Mouse (Mus musculus) neural tube, embryonic 14.5 days (tissue): ENCODE data around the gene Kxd1. TPM values are rescaled to one million over a fixed set of nuclear protein-coding genes. Genes with fewer than 3 reads are reported as not detected.

Experiments
- ATAC-seq: fragments of 200-750 bp; cut with Nextera tagmentation; 2 replicates; pipeline ENCODE4 v1.8.0; 2017; ENCODE audit warnings: low read depth, mild to moderate bottlenecking, moderate TSS enrichment, moderate library complexity
- H3K27ac ChIP-seq: fragments of 300-500 bp; sonication (generic); 2 replicates; pipeline ENCODE4 v1.5.1; 2014; ENCODE audit warnings: low read depth, mild to moderate bottlenecking, control low read depth, low read length, moderate library complexity, mixed read lengths
- H3K27me3 ChIP-seq: fragments of 300-500 bp; sonication (generic); 2 replicates; pipeline ENCODE4 v1.6.1; 2014; ENCODE audit warnings: low read length; ENCODE audit not compliant: control insufficient read depth, insufficient read depth
- H3K36me3 ChIP-seq: fragments of 300-500 bp; sonication (generic); 2 replicates; pipeline ENCODE4 v1.6.1; 2014; ENCODE audit warnings: low read length, mixed read lengths; ENCODE audit not compliant: control insufficient read depth, insufficient read depth
- H3K4me1 ChIP-seq: fragments of 300-500 bp; sonication (generic); 2 replicates; pipeline ENCODE4 v1.6.1; 2014; ENCODE audit warnings: low read length; ENCODE audit not compliant: control insufficient read depth, insufficient read depth
- H3K4me2 ChIP-seq: fragments of 300-500 bp; sonication (generic); 2 replicates; pipeline ENCODE4 v1.6.1; 2014; ENCODE audit warnings: mild to moderate bottlenecking, low read depth, low read length, control low read depth
- H3K4me3 ChIP-seq: fragments of 300-500 bp; sonication (generic); 2 replicates; pipeline ENCODE4 v1.5.1; 2014; ENCODE audit warnings: low read depth, low read length, control low read depth, mixed read lengths
- H3K9ac ChIP-seq: fragments of 300-500 bp; sonication (generic); replicated peaks from 2 replicates; pipeline ENCODE4 v1.6.1; 2014; ENCODE audit warnings: low read depth, mild to moderate bottlenecking, control low read depth, low read length, mixed read lengths
- H3K9me3 ChIP-seq: fragments of 300-500 bp; sonication (generic); 2 replicates; pipeline ENCODE4 v1.6.1; 2016; ENCODE audit warnings: low read length; ENCODE audit not compliant: control insufficient read depth
- WGBS: fragments of 180-500 bp; shearing (Covaris S2); extraction: QIAGEN DNeasy Blood & Tissue Kit; methylation state at CpG from one replicate; pipeline ENCODE4 v1.1.7; 2014; 5-methylcytosine and 5-hydroxymethylcytosine counted together
- polyA plus RNA-seq: library from polyadenylated mRNA; unstranded; fragments of >200 nt; fragmentation: Nextera tagmentation; extraction: Ambion mirVana; gene quantifications from 2 replicates; pipeline ENCODE4 v1.2.1, GENCODE M21; 2014

The Kxd1 gene
- polyA plus RNA-seq, 1 experiment from 2014 or later, result 51.9 TPM

GRCm38 (mm10) chr8:70469295-70469916, 58.4 kb downstream of the Kxd1 start:
- no peaks in the 10 kb centered on the region for H3K36me3 ChIP-seq
- no peak overlapping the region for H3K9ac ChIP-seq
- peak; percentile 31; the same call in 1 of the 2 replicates for ATAC-seq
- H3K4me1 ChIP-seq, result no peaks in the 10 kb centered on the region
- H3K9me3 ChIP-seq, result no peaks in the 10 kb centered on the region
- no peak overlapping the region for H3K27ac ChIP-seq
- H3K4me2 ChIP-seq, result no peak overlapping the region
- H3K27me3 ChIP-seq, result no peaks in the 10 kb centered on the region
- no peak overlapping the region for H3K4me3 ChIP-seq
- 46% methylated on average over 10 of the region's 10 CpGs for WGBS

- WGBS, result 94% methylated on average over 4 of the region's 4 CpGs
- H3K4me2 ChIP-seq, result no peak overlapping the region
- H3K27me3 ChIP-seq, result no peaks in the 10 kb centered on the region
- no peaks in the 10 kb centered on the region for H3K9me3 ChIP-seq
- H3K27ac ChIP-seq, result no peak overlapping the region
- no peaks in the 10 kb centered on the region for H3K4me1 ChIP-seq
- H3K9ac ChIP-seq, result no peak overlapping the region
- no peaks in the 10 kb centered on the region for H3K36me3 ChIP-seq
- no peak for ATAC-seq
- H3K4me3 ChIP-seq, result no peak overlapping the region
Observed at GRCm38 (mm10) chr8:70468733-70469132, 59.0 kb downstream of the Kxd1 start.

DNA sequence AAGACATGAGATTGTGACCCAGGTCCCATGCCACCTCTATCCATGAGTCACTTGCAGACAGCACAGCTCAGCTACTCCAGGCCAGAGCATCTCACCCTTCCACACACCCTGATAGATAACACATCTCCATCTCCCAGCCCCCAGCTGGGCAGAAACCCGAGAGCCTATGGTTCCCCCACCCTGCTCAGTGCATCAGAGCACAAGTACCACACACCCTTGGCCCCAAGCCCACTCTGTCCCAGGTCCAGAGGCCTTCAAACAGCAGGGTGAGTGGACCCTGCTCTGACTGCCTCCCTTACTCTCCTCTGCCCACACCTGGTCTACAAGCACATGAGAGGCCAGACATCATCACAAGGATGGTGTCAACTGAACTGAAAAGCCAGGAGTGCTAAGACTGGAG, 59.8 kb downstream of the Kxd1 start:
- H3K27me3 ChIP-seq, result no peaks in the 10 kb centered on the region
- H3K27ac ChIP-seq, result no peak overlapping the region
- H3K4me3 ChIP-seq, result no peak overlapping the region
- WGBS, result 64% methylated on average over 1 of the region's 1 CpGs
- ATAC-seq, result no peak
- H3K4me2 ChIP-seq, result no peak overlapping the region
- H3K4me1 ChIP-seq, result no peaks in the 10 kb centered on the region
- no peaks in the 10 kb centered on the region for H3K36me3 ChIP-seq
- H3K9ac ChIP-seq, result no peak overlapping the region
- H3K9me3 ChIP-seq, result no peaks in the 10 kb centered on the region

DNA sequence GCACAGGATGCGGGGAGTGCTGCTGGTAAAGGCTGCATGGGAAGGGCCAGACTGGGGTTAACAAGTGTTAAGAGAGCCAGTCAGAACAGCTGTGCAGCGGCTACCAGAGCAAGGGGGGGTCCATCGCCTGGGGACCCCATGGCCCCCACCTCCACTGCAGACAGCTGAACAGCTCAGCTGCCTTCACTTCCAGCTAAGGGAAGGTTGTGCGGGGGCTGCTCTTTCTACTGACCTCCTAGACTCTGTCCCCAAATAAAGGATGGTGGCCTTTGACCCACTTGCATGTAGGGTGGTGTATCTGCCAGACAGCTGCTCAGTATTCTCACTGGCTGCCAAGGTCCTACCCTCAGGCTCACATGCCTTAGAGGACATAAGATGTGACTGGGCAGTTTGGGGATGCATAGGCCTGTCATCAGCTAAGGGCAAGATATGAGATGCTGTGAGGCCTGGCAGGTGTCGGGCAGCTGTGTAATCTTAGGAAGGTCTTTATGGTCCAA, 60.5 kb downstream of the Kxd1 start:
- H3K36me3 ChIP-seq, result no peaks in the 10 kb centered on the region
- no peaks in the 10 kb centered on the region for H3K27me3 ChIP-seq
- H3K27ac ChIP-seq, result no peak overlapping the region
- no peaks in the 10 kb centered on the region for H3K9me3 ChIP-seq
- WGBS, result 78% methylated on average over 5 of the region's 5 CpGs
- no peak overlapping the region for H3K4me2 ChIP-seq
- no peak overlapping the region for H3K9ac ChIP-seq
- H3K4me3 ChIP-seq, result no peak overlapping the region
- ATAC-seq, result no peak
- H3K4me1 ChIP-seq, result no peaks in the 10 kb centered on the region

DNA sequence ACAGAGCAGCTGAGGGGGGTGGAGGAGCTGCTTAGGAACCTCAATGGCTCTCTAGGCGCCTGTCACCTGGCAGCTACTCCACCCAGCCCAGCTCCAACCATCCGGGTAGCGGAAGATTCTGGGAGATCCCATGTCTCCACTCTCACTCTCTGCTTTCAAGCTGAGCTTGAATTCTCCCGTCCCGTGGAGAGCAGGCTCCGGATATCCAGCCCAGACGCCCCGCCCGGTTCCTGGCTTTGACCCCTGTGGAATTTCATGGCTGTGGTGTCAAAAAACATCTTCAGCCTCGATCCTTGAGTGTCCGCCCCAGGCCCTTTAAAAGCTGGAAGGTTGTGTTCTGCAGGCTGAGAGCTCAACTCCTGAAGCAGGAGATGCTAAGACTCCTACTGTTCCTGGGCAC, 61.0 kb downstream of the Kxd1 start:
- Histone ChIP-seq H3K4me2 (no peak overlapping the region), H3K9ac (no peak overlapping the region), H3K27ac (no peak overlapping the region), H3K4me3 (no peak overlapping the region), H3K36me3 (no peaks in the 10 kb centered on the region), H3K27me3 (no peaks in the 10 kb centered on the region), H3K9me3 (no peaks in the 10 kb centered on the region), H3K4me1 (no peaks in the 10 kb centered on the region)
- 81% methylated on average over 11 of the region's 11 CpGs for WGBS
- no peak for ATAC-seq

DNA sequence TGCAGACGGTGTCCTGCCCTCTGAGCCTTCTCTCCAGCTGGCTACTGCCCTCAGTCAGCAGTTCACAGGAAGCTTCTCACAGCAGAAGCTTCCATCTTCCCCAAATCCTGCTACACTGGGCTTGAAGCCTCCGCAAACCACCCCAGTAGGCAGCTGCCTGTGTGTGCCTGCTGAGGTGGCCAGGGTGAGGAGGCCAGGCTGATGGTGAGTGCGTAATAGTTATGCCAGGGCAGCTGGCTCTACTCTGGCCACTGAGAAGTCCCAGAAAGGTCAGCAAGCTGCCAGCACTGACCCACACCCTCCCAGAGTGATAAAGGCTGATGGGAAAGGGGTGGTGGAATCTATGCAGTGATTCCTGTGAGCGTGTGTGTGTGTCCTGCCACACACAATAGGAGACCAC, 61.5 kb downstream of the Kxd1 start:
- Histone ChIP-seq H3K4me3 (no peak overlapping the region), H3K9ac (no peak overlapping the region), H3K4me1 (no peaks in the 10 kb centered on the region), H3K9me3 (no peaks in the 10 kb centered on the region), H3K4me2 (no peak overlapping the region), H3K36me3 (no peaks in the 10 kb centered on the region), H3K27me3 (no peaks in the 10 kb centered on the region), H3K27ac (no peak overlapping the region)
- ATAC-seq, result no peak
- WGBS, result 89% methylated on average over 4 of the region's 4 CpGs

DNA sequence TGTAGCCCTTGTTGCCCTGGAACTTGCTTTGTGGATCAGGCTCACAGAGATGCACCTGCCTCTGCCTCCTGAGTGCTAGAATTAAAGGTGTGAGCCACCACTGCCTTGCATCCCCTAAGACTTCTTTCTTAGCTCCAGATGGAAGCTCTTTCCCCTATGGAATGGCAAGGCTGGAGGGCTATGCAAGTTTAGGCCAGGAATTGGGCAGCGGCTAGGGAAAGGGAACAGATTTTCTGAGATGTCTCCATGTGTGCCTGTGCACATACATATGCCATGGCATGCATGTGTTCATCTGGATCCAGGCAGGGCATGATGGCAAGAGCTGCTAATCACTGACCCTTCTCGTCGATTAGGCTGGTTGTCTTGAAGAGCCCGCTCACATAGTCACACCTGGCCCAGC, 62.1 kb downstream of the Kxd1 start:
- no peak overlapping the region for H3K4me2 ChIP-seq
- H3K36me3 ChIP-seq, result no peaks in the 10 kb centered on the region
- H3K27me3 ChIP-seq, result no peaks in the 10 kb centered on the region
- H3K9me3 ChIP-seq, result no peaks in the 10 kb centered on the region
- WGBS, result 97% methylated on average over 4 of the region's 4 CpGs
- H3K27ac ChIP-seq, result no peak overlapping the region
- no peaks in the 10 kb centered on the region for H3K4me1 ChIP-seq
- ATAC-seq, result no peak
- no peak overlapping the region for H3K9ac ChIP-seq
- H3K4me3 ChIP-seq, result no peak overlapping the region

- 93% methylated on average over 6 of the region's 6 CpGs for WGBS
- no peak overlapping the region for H3K4me2 ChIP-seq
Observed at GRCm38 (mm10) chr8:70464162-70464561, 63.6 kb downstream of the Kxd1 start.

DNA sequence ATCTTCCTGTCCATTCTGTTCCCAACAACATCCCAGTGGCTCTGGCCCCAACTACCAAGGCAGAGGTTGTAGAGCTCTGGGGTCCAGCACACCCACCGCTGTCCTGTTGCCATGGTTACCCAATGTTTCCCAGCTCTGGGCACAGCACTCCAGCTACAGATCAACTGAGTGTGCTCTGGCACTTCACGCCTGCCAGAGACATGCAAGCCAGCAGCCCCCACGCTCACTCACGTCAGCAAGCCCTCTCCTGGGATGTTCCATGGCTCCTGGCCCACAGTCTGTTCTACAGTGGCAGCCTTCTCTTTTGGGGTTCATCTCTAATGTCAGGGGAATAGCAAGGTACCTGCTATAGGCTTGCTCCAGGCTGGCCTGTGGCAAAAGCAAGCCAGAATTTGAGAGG, 64.5 kb downstream of the Kxd1 start:
- Histone ChIP-seq H3K4me3 (no peak overlapping the region), H3K4me2 (no peak overlapping the region), H3K27ac (no peak overlapping the region), H3K27me3 (no peaks in the 10 kb centered on the region), H3K36me3 (no peaks in the 10 kb centered on the region), H3K9me3 (no peaks in the 10 kb centered on the region), H3K4me1 (no peaks in the 10 kb centered on the region), H3K9ac (no peak overlapping the region)
- 65% methylated on average over 4 of the region's 4 CpGs for WGBS
- no peak for ATAC-seq

More at GRCm38 (mm10) chr8:70464162-70464561, 63.6 kb downstream of the Kxd1 start:
- no peaks in the 10 kb centered on the region for H3K36me3 ChIP-seq
- ATAC-seq, result no peak
- H3K9ac ChIP-seq, result no peak overlapping the region
- H3K27ac ChIP-seq, result no peak overlapping the region
- no peaks in the 10 kb centered on the region for H3K4me1 ChIP-seq
- H3K27me3 ChIP-seq, result no peaks in the 10 kb centered on the region
- no peaks in the 10 kb centered on the region for H3K9me3 ChIP-seq
- no peak overlapping the region for H3K4me3 ChIP-seq
